Mouse (Mus musculus) stomach, embryonic 14.5 days (tissue): Measurements from ENCODE around the gene Pdzrn4. TPM values are rescaled to one million over a fixed set of nuclear protein-coding genes. Genes with fewer than 3 reads are reported as not detected.

Experiments used
- ATAC-seq: fragments of 200-750 bp; cut with Nextera tagmentation; 2 replicates; pipeline ENCODE4 v1.8.0; 2017; ENCODE audit warnings: low read depth, moderate TSS enrichment; ENCODE audit not compliant: insufficient number of reproducible peaks, insufficient read depth, low FRiP score
- H3K27ac ChIP-seq: fragments of 300-500 bp; sonication (generic); 2 replicates; pipeline ENCODE4 v1.5.1; 2014; ENCODE audit warnings: mild to moderate bottlenecking, low read length, moderate library complexity, mixed read lengths
- H3K27me3 ChIP-seq: fragments of 300-500 bp; sonication (generic); 2 replicates; pipeline ENCODE4 v1.6.1; 2014; ENCODE audit warnings: low read length, control low read depth, mixed read lengths; ENCODE audit not compliant: control insufficient read depth, insufficient read depth
- H3K36me3 ChIP-seq: fragments of 300-500 bp; sonication (generic); 2 replicates; pipeline ENCODE4 v1.6.1; 2014; ENCODE audit warnings: mild to moderate bottlenecking, control low read depth, low read length, moderate library complexity, mixed read lengths; ENCODE audit not compliant: control insufficient read depth, insufficient read depth
- H3K4me1 ChIP-seq: fragments of 300-500 bp; sonication (generic); 2 replicates; pipeline ENCODE4 v1.6.1; 2014; ENCODE audit warnings: low read length, control low read depth, mixed read lengths; ENCODE audit not compliant: control insufficient read depth, insufficient read depth
- H3K4me2 ChIP-seq: fragments of 300-500 bp; sonication (generic); replicated peaks from 2 replicates; pipeline ENCODE4 v1.6.1; 2014; ENCODE audit warnings: low read depth, low read length, control low read depth
- H3K4me3 ChIP-seq: fragments of 300-500 bp; sonication (generic); 2 replicates; pipeline ENCODE4 v1.5.1; 2014; ENCODE audit warnings: low read depth, low read length, control low read depth
- H3K9ac ChIP-seq: fragments of 300-500 bp; sonication (generic); replicated peaks from 2 replicates; pipeline ENCODE4 v1.6.1; 2014; ENCODE audit warnings: low read depth, mild to moderate bottlenecking, control low read depth, low read length, moderate library complexity, mixed read lengths
- H3K9me3 ChIP-seq: fragments of 300-500 bp; sonication (generic); 2 replicates; pipeline ENCODE4 v1.6.1; 2016; ENCODE audit warnings: low read depth, low read length, control low read depth; ENCODE audit not compliant: control insufficient read depth
- WGBS: fragments of 180-500 bp; shearing (Covaris S2); extraction: QIAGEN DNeasy Blood & Tissue Kit; methylation state at CpG from one replicate; pipeline ENCODE4 v1.1.7; 2014; 5-methylcytosine and 5-hydroxymethylcytosine counted together
- polyA plus RNA-seq: library from polyadenylated mRNA; unstranded; fragments of >200 nt; fragmentation: Nextera tagmentation; extraction: Ambion mirVana; gene quantifications from 2 replicates; pipeline ENCODE4 v1.2.1, GENCODE M21; 2014

The Pdzrn4 gene
- polyA plus RNA-seq, 1 experiment from 2014 or later = 4.1 TPM

DNA sequence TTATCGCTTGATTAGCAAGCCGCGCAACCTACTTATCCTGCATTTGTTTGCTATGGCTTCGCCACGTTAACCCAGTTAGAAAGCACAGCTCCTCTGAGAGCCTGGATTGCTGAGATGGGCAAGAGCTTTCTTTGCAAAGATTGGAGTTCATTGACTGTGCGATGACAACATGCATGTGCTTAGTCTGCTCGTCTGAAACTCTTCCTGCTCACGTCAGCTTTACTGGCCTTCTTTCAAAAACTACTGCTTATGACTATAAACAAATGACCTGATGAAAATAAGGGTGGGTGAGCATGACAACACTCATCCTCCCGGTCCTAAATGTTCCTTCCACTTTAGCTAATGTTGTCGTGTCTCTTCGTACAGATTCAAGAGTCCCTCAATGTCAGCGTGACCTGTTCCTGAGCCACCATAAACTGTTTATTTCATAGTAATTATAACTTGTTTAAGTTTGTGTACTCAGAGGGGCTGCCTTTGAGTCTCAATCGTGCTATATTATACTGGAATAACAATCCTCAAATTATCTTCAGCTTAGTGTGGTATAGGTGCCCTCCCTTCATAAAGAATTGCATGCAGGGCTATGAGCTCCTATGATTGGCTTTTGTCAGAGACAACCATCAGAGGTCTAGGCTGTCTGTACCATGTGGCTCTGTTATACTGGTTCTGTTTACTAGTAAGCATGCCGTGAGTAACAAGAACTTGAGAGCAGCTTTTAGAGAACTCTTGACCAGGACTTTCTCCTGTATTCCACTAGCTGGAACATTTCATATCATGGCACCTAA lies 187.9 kb downstream of the Pdzrn4 start:
- Histone ChIP-seq H3K4me1 (no peaks in the 10 kb centered on the region), H3K9ac (no peak overlapping the region), H3K27me3 (no peaks in the 10 kb centered on the region), H3K27ac (no peak overlapping the region), H3K9me3 (no peaks in the 10 kb centered on the region), H3K4me2 (no peak overlapping the region), H3K36me3 (no peaks in the 10 kb centered on the region), H3K4me3 (no peak overlapping the region)
- ATAC-seq = no peak
- 74% methylated on average over 14 of the region's 14 CpGs for WGBS

DNA sequence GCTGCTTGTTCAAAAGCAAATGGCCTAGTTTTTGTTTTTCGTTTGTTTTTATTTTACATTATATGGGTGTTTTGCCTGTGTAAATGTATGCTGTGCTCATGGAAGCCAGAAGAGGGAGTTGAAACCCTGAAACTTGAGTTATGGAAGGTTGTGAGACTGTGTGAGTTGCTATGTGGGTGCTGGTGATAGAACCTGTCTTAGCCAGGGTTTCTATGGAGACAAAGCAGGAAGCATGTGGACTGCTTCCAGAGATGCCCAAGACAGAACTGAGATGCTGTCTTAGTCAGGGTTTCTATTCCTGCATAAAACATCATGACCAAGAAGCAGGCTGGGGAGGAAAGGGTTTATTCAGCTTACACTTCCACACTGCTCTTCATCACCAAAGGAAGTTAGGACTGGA lies 190.8 kb downstream of the Pdzrn4 start:
- WGBS = 92% methylated on average over 1 of the region's 1 CpGs

DNA sequence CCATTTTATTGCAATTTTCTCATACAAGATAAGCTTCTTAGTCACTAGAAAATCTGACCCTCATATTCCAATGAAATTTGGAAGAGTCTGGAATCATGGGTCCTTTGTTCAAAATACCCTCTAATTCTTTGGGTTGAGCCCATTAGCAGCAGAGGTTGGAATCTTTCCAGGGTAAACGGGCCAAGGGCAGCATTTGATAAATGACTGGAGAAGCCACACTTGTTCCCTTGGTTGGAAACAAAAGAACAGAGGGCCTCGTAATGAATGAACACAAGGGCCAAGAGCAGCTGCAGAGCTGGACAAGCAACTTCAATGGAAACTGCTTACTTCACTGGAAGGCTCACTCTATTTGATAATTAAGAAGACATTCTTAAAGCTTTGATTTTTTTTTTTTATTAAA lies 198.0 kb downstream of the Pdzrn4 start:
- no peak overlapping the region for H3K4me3 ChIP-seq
- H3K9me3 ChIP-seq = no peaks in the 10 kb centered on the region
- no peak for ATAC-seq
- H3K9ac ChIP-seq = no peak overlapping the region
- no peak overlapping the region for H3K27ac ChIP-seq
- H3K36me3 ChIP-seq = no peaks in the 10 kb centered on the region
- H3K27me3 ChIP-seq = no peaks in the 10 kb centered on the region
- 19% methylated on average over 2 of the region's 2 CpGs for WGBS
- no peak overlapping the region for H3K4me2 ChIP-seq
- H3K4me1 ChIP-seq = 0 out of 2 replicates have a peak, but pooled peaks cover 3% of the 10 kb centered on the region

More for the DNA sequence above, 190.8 kb downstream of the Pdzrn4 start:
- Histone ChIP-seq H3K9ac (no peak overlapping the region), H3K36me3 (no peaks in the 10 kb centered on the region), H3K4me1 (no peaks in the 10 kb centered on the region), H3K27ac (no peak overlapping the region), H3K4me2 (no peak overlapping the region), H3K4me3 (no peak overlapping the region), H3K27me3 (no peaks in the 10 kb centered on the region), H3K9me3 (no peaks in the 10 kb centered on the region)
- ATAC-seq = no peak

DNA sequence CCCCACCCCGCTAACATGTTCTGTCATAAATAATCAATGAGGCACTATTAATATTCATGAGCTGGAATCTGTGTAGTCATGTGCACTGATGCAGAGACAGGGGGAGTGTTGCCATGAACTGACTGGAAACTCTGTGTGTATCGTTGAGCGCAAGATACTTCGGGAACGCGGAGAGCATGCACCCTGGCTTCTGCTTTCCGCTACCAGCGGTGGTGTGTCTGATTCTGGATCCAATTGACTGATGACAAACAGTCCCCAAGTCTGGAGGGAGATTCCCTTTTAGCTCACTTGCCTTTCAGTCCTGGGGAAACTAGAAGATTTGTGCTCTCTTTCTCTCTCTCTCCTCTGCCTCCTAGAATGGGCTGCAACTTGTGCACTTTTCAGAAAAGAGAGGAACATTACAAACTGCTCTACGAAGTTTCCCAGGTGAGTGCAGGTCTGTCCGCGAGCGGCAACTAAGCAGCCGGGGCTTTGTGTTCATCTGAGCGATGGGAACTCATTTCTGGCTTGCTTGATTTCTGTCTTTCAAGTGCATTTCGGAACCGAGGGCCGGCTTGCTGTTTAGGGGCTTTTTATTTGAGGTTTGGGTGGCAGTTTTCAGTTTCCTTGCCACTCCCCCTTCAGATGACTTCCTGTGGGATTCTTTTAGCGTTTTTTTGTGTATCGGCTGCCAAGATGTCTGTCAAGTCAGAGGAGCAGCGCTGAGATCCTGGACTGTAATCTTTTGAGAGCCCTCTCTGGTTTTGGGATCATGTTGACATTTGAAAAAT lies 200.5 kb downstream of the Pdzrn4 start:
- ATAC-seq = no peak
- Histone ChIP-seq H3K9me3 (no peaks in the 10 kb centered on the region), H3K4me2 (peak overlapping the region; percentile 35), H3K36me3 (no peaks in the 10 kb centered on the region), H3K4me1 (0 out of 2 replicates have a peak, but pooled peaks cover 3% of the 10 kb centered on the region), H3K4me3 (peak overlapping the region; percentile 31), H3K27me3 (no peaks in the 10 kb centered on the region), H3K27ac (no peak overlapping the region), H3K9ac (no peak overlapping the region)
- 2% methylated on average over 20 of the region's 20 CpGs for WGBS

DNA sequence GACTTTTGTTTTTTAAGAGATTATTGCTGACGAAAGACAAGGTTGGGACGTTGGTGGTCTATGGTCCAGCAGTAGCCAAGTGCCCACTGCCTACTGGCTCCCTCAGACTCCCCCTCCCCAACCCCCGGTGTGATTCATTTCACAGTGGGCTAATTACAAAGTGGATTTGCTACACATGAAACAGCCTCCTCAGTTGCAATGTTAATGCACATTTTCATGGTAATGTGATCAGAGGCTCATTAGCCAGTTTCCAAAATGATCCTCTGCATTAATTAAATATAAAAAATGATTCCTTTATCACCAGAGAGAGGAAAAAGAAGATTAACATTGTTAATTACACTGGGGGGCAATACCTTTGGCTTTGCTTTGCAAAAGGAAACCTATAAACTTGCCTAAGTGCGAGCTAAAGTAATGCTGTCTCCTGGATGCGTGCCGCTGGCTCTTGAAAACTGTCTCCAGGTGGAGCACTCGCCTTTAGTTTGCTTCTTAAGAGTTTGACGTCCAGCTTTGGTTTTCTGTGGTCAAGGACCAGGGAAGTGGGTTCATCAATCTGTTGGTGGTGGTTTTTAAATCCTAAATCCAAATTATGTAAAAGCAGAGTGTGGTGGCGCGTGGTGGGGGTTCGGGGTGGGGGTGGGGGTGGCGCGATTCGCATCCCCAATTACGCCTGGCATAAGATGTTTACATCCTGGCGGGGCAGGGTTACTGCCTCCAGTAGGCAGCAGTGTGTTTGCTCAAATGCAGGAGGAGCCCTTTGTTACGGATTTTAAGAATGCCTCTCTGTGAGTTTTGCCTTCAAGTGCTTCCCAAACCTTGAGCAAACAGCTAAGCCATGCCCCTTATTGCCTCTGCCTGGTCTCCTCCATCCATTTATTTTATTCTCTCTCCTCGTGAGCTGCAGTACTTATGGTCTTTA lies 202.0 kb downstream of the Pdzrn4 start:
- 2% methylated on average over 18 of the region's 18 CpGs for WGBS
- Histone ChIP-seq H3K9ac (no peak overlapping the region), H3K4me3 (peak overlapping the region; percentile 15; the same call in 1 of the 2 replicates), H3K27me3 (no peaks in the 10 kb centered on the region), H3K9me3 (no peaks in the 10 kb centered on the region), H3K4me2 (peak overlapping the region; percentile 40), H3K36me3 (no peaks in the 10 kb centered on the region), H3K27ac (no peak overlapping the region), H3K4me1 (0 out of 2 replicates have a peak, but pooled peaks cover 3% of the 10 kb centered on the region)
- peak; percentile 28; the same call in 1 of the 2 replicates for ATAC-seq

DNA sequence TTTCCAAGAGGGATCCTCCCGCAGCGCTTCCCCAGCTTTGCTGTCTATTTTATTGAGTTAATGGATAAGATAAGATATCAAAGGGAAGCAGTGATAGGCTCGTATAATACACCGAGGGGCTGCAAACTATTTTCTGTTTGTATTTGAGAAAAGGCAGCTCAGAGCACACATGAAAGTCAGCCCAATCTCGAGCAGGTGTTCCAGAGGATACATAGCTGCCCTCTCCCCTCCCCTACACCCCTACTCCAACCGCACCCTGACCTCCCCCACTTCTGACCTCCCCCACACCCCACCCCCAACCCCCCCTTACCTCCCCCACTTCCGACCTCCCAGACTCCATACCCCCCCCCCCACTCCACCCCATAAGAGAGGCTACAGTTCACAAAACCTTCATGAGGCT lies 202.7 kb downstream of the Pdzrn4 start:
- H3K9ac ChIP-seq = no peak overlapping the region
- peak; percentile 28; the same call in 1 of the 2 replicates for ATAC-seq
- peak overlapping the region; percentile 40 for H3K4me2 ChIP-seq
- 0 out of 2 replicates have a peak overlapping the region, but pooled peaks have one; percentile 15 for H3K4me3 ChIP-seq
- WGBS = 8% methylated on average over 7 of the region's 7 CpGs
- H3K4me1 ChIP-seq = 0 out of 2 replicates have a peak, but pooled peaks cover 3% of the 10 kb centered on the region
- H3K27me3 ChIP-seq = no peaks in the 10 kb centered on the region
- H3K9me3 ChIP-seq = no peaks in the 10 kb centered on the region
- H3K36me3 ChIP-seq = no peaks in the 10 kb centered on the region
- H3K27ac ChIP-seq = no peak overlapping the region

DNA sequence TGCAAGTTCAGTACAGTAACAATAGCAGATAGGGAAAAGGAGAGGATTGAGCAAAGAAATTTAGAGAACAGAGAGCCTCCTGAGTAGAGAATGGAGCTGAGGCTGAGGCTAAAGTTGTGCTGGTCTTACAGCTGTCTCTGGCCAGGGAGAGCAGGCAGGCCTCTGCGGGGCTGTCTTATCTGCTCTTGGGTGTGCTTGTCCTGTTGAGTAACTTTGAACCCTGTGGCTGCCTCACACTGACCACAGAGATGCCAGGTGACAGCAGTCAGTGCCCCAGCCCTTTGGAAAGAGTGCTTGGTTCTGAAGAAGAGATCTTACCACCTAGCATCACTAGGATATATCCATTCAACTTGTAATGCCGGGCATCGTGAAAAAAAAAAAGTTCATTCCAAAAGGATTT lies 214.2 kb downstream of the Pdzrn4 start:
- Histone ChIP-seq H3K27me3 (no peaks in the 10 kb centered on the region), H3K27ac (no peak overlapping the region), H3K4me2 (no peak overlapping the region), H3K9ac (no peak overlapping the region), H3K4me3 (no peak overlapping the region), H3K36me3 (no peaks in the 10 kb centered on the region), H3K9me3 (no peaks in the 10 kb centered on the region), H3K4me1 (no peaks in the 10 kb centered on the region)
- ATAC-seq = no peak
- 85% methylated on average over 3 of the region's 3 CpGs for WGBS

DNA sequence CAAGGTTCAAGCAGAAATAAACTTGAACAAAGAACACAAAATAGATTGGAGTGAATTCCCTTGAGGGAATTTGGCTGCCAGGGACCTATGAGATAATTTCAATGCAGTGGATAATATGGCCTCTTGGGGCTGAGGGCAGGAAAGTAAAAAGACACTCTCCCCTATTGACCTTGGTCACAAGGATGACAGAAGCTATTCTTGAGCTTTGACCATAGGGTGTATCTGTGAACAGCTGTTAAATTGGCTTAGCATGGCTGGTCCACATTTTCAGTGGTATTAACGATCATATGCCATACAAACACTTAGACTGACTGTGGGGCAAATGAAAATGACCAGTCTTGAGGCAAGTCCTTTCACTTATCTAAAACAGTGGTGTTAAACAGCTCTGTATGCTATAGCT lies 215.7 kb downstream of the Pdzrn4 start:
- Histone ChIP-seq H3K9me3 (no peaks in the 10 kb centered on the region), H3K4me2 (no peak overlapping the region), H3K36me3 (no peaks in the 10 kb centered on the region), H3K27me3 (no peaks in the 10 kb centered on the region), H3K9ac (no peak overlapping the region), H3K4me3 (no peak overlapping the region), H3K4me1 (no peaks in the 10 kb centered on the region), H3K27ac (no peak overlapping the region)
- WGBS = 80% methylated on average over 1 of the region's 1 CpGs
- no peak for ATAC-seq
